Mouse (Mus musculus) layer of hippocampus, adult 8-10 months (tissue): ENCODE results near the gene Tmem165. TPM values are rescaled to one million over a fixed set of nuclear protein-coding genes. Genes with fewer than 3 reads are reported as not detected.
A peak's percentile ranks its signal among the peaks of the same experiment; 100 is the strongest.

Experiments used
- DNase-seq, 2 experiments: peaks; one replicate each; pipeline ENCODE4 v3.0.0; 2022; ENCODE audit warnings: low spot score in 2 of 2
- total RNA-seq, 4 experiments: library from RNA; stranded (reverse); gene quantifications; 2 replicates each; pipeline ENCODE4 v1.2.4; 2022

The Tmem165 gene
- 10 to 100 TPM; 28.6 to 38.4 (median 33.6) TPM for total RNA-seq

GRCm38 (mm10) chr5:76183750-76184261 is at the start of gene Tmem165:
Gene Tmem165, plus strand, starts transcription at chr5:76183880.
- peak; percentile 91 to 92 for DNase-seq

- no peak for DNase-seq
Measured at GRCm38 (mm10) chr5:76135644-76136043, 48.0 kb upstream of the Tmem165 start.

DNA sequence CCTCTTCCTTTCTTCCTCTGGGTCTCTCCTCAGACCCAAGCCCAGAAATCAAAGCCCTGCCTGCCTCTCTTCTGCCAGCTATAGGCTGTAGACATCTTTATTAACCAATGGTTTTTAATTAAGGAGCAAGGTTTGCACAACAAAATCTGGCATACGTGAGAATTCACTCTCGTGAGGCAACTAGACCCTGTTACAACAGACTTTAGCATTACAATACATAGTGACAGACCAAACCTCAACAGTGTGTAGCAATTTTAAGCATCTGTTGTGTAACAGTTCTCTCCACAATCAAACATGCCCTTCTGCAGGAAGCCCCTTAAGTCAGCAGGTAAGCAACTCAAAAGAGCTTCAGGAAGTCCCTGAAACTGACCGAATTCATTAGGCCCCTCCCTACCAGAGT is 47.4 kb upstream of the Tmem165 start:
- no peak for DNase-seq

GRCm38 (mm10) chr5:76137586-76137985 is 46.1 kb upstream of the Tmem165 start:
- DNase-seq, result no peak

DNA sequence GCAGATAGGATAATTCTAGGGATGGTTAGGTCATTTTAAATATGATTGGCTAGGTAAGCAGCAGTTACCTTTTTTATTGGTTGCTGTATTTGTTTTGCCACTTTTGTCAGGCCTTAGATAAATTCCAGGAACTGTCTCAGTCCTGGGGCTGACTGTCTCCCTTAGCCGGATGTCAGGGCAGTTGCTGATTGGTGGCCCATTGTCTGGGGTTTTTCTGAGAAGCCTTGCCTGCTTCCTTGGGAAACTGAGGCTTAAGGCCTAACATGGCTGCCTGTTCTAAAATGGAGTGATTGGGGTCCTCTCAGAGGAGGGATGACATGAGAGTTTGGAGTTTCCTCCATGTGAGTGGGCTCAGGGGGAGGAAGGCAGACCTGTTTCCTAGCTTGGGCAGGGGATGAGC is 45.6 kb upstream of the Tmem165 start:
- DNase-seq, result no peak

DNA sequence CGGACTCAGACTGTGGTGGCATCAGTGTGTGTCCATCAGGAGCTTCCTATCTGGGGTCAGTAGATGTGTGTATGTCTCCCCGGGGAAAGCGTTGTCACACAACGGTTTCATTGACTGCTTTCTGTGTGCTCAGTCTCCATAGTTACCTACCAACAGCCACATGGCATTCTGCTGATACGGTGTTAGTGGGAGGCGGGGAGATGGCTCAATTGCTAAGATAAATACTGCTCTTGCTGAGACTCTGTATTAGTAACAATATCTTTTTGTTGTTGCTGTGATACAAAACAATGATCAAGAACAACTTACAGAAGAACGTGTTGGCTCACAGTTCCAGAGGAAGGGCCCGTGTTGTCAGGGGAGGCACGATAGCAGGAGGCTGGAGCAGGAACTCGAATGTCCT is 45.2 kb upstream of the Tmem165 start:
- DNase-seq, result peak in 1 of 2 experiments; percentile 17

DNA sequence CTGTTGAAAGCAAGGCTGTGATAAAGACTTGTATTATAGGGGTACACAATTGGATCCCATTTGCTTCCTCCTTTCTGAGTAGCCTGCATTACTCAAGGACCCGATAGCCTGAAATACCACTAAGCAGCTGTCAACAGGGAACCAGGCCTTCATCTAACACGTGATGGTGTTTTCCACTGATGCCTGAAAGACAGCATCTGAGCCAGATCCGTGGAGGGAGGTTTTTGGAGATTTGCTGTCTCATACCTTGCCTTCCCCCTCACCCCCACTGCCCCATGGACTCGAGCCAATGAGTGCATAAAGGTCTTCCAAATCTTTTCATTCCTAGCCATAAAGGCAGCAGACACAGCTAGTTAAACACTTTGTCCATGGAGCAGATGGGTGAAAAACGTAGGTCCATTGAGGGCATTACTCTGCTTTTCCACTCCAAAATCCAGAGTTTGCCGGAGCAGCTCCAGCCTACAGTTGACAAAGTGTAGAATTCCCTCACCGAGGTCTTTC is 44.5 kb upstream of the Tmem165 start:
- DNase-seq, result no peak

GRCm38 (mm10) chr5:76139808-76140729 is 43.6 kb upstream of the Tmem165 start, which contains the start of gene Srd5a3:
Gene Srd5a3, plus strand, starts transcription at chr5:76140271.
- peak; percentile 90 to 93 for DNase-seq

- DNase-seq, result no peak
Measured at GRCm38 (mm10) chr5:76140730-76141066, 43.0 kb upstream of the Tmem165 start.

DNA sequence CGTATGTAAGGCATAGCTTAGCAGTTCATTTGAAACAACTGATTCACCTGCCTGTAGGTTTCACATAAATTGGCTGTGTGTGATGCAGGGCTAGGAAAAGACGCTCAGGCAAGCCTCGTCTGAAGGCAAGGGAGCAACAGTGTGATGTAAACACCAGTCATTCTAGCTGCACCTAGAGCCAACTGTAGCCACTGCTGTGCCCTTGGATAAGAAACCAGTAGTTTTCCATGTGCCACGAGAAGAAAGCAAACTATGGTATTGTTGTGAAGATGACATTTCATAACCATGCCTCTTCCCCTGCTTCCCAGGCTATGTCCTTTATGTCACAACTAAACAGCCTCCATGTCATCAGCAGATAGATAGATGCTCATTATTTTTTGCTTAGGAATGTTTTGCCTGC is 40.3 kb upstream of the Tmem165 start:
- DNase-seq, result no peak

DNA sequence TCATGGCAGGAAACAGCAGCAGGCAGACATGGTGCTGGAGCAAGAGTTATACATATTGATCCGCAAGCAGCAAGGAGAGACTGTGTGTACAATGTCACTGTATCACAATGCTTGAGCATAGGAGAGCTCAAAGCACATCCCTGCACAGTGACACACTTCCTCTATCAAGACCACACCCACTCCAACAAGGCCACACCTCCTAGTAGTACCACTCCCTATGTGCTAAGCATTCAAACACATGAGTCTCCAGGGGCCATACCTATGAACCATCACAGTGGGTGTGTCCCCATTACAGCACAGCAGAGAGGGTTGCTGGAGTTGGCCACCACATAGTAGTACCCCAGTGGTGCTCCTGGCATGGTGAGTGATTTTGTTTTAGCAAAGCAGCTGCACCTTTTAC is 37.3 kb upstream of the Tmem165 start:
- no peak for DNase-seq

DNA sequence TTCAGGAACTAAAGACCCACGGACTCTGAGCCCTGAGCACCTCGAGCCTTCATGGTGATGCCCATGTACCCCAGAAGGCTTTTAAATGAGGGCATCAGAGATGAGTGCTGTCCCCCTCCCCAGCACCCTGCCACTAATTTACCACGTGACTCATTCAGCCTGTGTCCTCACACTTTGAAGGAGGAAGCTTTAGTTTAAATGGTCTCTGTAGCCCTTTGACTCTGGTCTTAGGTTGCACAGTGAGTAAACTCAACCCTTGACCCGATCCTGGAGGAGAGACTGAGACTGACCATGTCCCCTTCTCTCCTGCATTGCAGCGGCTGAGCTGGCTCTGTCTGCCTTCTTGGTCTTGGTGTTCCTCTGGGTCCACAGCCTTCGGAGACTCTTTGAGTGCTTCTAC is 34.2 kb upstream of the Tmem165 start:
- DNase-seq, result no peak

- no peak for DNase-seq
Measured at GRCm38 (mm10) chr5:76152956-76153355, 30.7 kb upstream of the Tmem165 start.

GRCm38 (mm10) chr5:76153430-76153829 is 30.2 kb upstream of the Tmem165 start:
- DNase-seq, result no peak

DNA sequence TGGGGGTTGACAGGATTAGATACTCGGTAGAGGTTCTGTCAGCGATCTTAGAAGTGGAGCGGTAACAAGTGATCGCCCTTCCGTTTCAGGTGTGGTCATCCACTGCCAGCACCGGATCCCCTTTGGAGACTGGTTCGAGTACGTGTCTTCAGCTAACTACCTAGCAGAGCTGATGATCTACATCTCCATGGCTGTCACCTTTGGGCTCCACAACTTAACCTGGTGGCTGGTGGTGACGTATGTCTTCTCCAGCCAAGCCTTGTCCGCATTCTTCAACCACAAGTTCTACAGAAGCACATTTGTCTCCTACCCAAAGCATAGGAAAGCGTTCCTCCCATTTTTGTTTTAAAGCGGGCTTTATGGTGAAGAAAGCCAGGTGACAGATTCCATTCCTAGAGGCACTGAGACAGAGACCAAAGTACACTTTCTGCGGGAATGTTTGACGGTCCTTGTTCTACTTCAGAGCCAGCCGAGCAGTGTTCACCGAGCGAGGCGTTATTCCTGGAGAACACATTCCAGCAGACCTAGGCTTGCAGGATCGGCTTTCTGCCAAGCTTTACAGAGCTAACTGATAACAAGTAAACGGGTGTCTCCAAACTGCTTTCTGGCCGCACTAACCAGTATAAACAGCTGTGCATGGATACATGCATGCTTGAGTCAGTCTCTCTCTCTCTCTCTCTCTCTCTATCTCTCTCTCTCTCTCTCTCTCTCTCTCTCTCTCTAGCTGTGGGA is 29.1 kb upstream of the Tmem165 start:
- no peak for DNase-seq

GRCm38 (mm10) chr5:76159555-76159954 is 24.1 kb upstream of the Tmem165 start:
- DNase-seq, result no peak

DNA sequence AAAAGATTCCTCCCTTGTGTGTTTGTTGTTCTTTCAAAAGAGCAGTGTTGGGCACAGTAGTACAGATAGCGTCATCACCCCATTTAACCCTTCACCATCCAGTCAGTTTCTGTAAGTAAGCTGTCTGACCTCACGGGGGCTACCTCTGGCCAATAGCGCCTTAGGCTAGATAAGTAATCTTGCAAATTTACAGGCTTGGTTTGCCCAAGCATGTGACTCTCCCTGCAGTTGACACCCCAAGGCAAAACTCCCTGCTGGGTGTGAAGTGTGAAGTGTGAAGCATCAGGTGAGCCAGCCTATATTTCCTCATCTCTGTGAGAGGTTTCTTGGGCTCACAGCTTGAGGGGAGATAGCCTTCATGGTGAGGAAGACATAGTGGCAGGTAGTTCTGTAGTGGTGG is 23.6 kb upstream of the Tmem165 start:
- DNase-seq, result no peak

DNA sequence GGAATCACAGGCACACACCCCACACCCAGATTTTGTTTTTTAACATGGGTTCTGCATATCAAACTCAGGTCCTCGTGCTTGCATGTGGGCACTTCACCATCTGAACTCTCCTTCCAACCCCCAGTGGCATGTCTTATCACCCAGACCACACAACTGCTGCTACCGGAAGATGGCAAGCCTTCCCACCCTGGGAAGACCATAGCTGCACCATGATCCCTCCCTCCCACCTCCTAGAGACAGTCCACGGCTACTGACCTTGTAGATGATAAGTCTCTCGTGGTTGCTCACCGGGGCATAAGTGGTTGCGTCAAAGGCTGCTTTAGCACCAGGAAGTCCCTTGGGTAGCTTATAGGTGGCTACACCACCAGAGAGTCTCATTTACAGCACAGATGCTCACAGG is 22.2 kb upstream of the Tmem165 start:
- DNase-seq, result no peak

GRCm38 (mm10) chr5:76162926-76163325 is 20.8 kb upstream of the Tmem165 start:
- DNase-seq, result no peak

DNA sequence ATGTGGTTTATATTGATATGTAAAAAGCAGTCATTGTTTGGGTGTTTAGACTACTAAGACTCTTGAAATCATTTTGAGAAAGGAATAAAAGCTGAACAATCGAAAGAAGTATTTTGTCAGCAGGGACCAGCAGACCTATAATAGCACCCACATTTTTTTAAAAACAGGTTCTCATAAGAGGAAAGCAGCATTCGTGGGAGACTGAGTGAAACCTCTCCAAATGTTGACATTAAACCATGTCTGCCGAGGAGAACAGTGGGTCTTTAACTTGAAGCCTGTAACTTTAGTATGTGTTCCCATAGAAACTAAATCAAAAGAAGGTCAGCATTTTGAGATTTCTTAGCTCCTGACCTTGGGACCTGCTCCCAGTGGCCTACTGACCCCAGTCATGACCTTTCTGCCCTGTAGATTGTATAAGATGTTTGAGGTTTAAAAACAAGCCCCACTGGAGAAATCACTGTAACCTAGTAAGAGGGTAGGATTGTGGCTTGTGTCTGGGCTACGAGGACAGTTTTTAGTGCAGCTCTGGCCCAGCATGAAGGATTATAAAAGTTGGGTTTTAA is 19.8 kb upstream of the Tmem165 start:
- no peak for DNase-seq

GRCm38 (mm10) chr5:76164827-76165226 is 18.9 kb upstream of the Tmem165 start:
- no peak for DNase-seq

- DNase-seq, result no peak
Measured at GRCm38 (mm10) chr5:76170522-76170921, 13.2 kb upstream of the Tmem165 start.
